In genomic region chr17:84981721-84982120, GRCm38 (mm10) we compare ENCODE assay signal across 21 mouse cellular contexts.
"Had no signal": no experiment of that assay in that cellular context is flagged by ENCODE, and none has a peak within 500 bp of the region (broad histone marks: within the 10 kb centered on the region; RNA-seq: fewer than 3 reads in every experiment).

No protein-coding gene starts in this region.

- H3K4me2 ChIP-seq: intestine, embryonic 15.5 days; kidney, embryonic 15.5 days; limb, embryonic 13.5 days; liver, embryonic 12.5 days; liver, embryonic 15.5 days; lung, embryonic 15.5 days; midbrain, embryonic 13.5 days; stomach, embryonic 15.5 days had no signal

- H3K27ac ChIP-seq: intestine, embryonic 15.5 days; kidney, embryonic 15.5 days; limb, embryonic 10.5 days; limb, embryonic 13.5 days; liver, embryonic 12.5 days; liver, embryonic 15.5 days; lung, embryonic 15.5 days; midbrain, embryonic 13.5 days; stomach, embryonic 15.5 days had no signal

- H3K27me3 ChIP-seq: intestine, embryonic 15.5 days; kidney, embryonic 15.5 days; limb, embryonic 13.5 days; liver, embryonic 12.5 days; liver, embryonic 15.5 days; lung, embryonic 15.5 days; midbrain, embryonic 13.5 days; stomach, embryonic 15.5 days had no signal

- H3K36me3 ChIP-seq: intestine, embryonic 15.5 days had no signal

- DNase-seq: kidney, adult 11 months; kidney, adult 8-10 months; kidney, postnatal 10 days; kidney, postnatal 36 days; liver; lung, adult 18-20 months; lung, postnatal 10 days; lung, postnatal 36 days; right cerebral cortex, postnatal 14 days; right cerebral cortex, postnatal 4 days; thymus, postnatal 25 days had no signal

- H3K9me3 ChIP-seq: intestine, embryonic 15.5 days; kidney, embryonic 15.5 days; limb, embryonic 10.5 days; liver, embryonic 15.5 days; lung, embryonic 15.5 days; stomach, embryonic 15.5 days had no signal

- H3K4me3 ChIP-seq: intestine, embryonic 15.5 days; kidney, embryonic 15.5 days; limb, embryonic 10.5 days; limb, embryonic 13.5 days; liver, embryonic 12.5 days; liver, embryonic 15.5 days; lung, embryonic 15.5 days; midbrain, embryonic 13.5 days; myocyte; stomach, embryonic 15.5 days had no signal

- H3K9ac ChIP-seq: intestine, embryonic 15.5 days; kidney, embryonic 15.5 days; limb, embryonic 13.5 days; liver, embryonic 12.5 days; liver, embryonic 15.5 days; lung, embryonic 15.5 days; midbrain, embryonic 13.5 days; stomach, embryonic 15.5 days had no signal

- ATAC-seq: intestine, embryonic 15.5 days; midbrain, embryonic 13.5 days had no signal

- H3K4me1 ChIP-seq: lung, embryonic 15.5 days; midbrain, embryonic 13.5 days; stomach, embryonic 15.5 days had no signal
